Mouse (Mus musculus) lung, postnatal 0 days (tissue): ENCODE results near the gene Parg.

ENCODE experiments used
- CTCF ChIP-seq: IDR thresholded peaks from 2 replicates; pipeline ENCODE4 v1.5.1; 2016; ENCODE audit warnings: antibody characterized with exemption, mild to moderate bottlenecking
- EP300 ChIP-seq: IDR thresholded peaks from 2 replicates; pipeline ENCODE4 v1.6.1; 2016; ENCODE audit warnings: antibody characterized with exemption, mild to moderate bottlenecking, control low read depth

- no peak for TF ChIP-seq CTCF
- TF ChIP-seq EP300 = no peak
Measured at GRCm38 (mm10) chr14:32301622-32302021, 99.9 kb downstream of the Parg start.
